Mouse (Mus musculus): ENCODE measurements around the gene Mpp6.

DNA sequence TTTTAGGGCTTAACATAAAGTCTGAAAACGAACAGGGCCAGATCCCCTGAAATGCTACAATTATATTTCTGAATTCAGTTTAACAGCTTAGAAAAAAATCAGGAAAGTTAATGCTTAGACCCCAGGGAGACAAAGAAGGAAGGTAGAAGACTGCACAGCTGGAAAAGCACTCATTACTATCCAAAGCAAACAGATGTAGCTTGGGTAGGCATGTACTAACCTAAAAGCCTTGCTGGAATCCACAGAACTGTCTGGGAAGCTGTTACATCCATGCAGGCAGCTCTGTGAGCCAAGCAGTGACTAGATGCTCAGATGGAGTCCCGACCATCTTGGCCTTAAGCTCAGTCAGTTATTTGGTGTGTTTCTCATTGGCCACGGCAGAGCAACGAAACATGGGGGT lies 24.8 kb upstream of the Mpp6 start:
- no peak for TF ChIP-seq CTCF (IDR thresholded peaks at IDR 0.05; ENCODE audit: control insufficient read depth, insufficient read depth, insufficient replicate concordance, low read depth, low read length)
- TF ChIP-seq POLR2A (IDR thresholded peaks at IDR 0.05; ENCODE audit: control insufficient read depth, low read depth, low read length) = no peak
